Mouse (Mus musculus) retina, postnatal 7 days (tissue): ENCODE data around the gene Prkar2a.

Source experiments
- DNase-seq: peaks from one replicate; pipeline ENCODE4 v3.0.0-alpha.2; 2012; ENCODE audit warnings: low read depth, low spot score

The Prkar2a gene

GRCm38 (mm10) chr9:108692226-108693041 lies 3.3 kb downstream of the Prkar2a start:
- DNase-seq, result peak; percentile 30

- no peak for DNase-seq
Observed at GRCm38 (mm10) chr9:108693946-108694345, 4.8 kb downstream of the Prkar2a start.

- no peak for DNase-seq
Observed at GRCm38 (mm10) chr9:108694533-108694932, 5.4 kb downstream of the Prkar2a start.

GRCm38 (mm10) chr9:108702476-108702875 lies 13.4 kb downstream of the Prkar2a start:
- DNase-seq, result no peak

- no peak for DNase-seq
Observed at GRCm38 (mm10) chr9:108703373-108704110, 14.4 kb downstream of the Prkar2a start.

GRCm38 (mm10) chr9:108704591-108704990 lies 15.5 kb downstream of the Prkar2a start:
- DNase-seq, result no peak

- no peak for DNase-seq
Observed at GRCm38 (mm10) chr9:108707212-108707611, 18.1 kb downstream of the Prkar2a start.

GRCm38 (mm10) chr9:108708833-108709232 lies 19.7 kb downstream of the Prkar2a start:
- DNase-seq, result no peak

- no peak for DNase-seq
Observed at GRCm38 (mm10) chr9:108710767-108711166, 21.7 kb downstream of the Prkar2a start.

GRCm38 (mm10) chr9:108716199-108716598 lies 27.1 kb downstream of the Prkar2a start:
- no peak for DNase-seq

- no peak for DNase-seq
Observed at GRCm38 (mm10) chr9:108723751-108724150, 34.6 kb downstream of the Prkar2a start.

GRCm38 (mm10) chr9:108726116-108726515 lies 37.0 kb downstream of the Prkar2a start:
- no peak for DNase-seq

- DNase-seq, result no peak
Observed at GRCm38 (mm10) chr9:108729050-108729449, 39.9 kb downstream of the Prkar2a start.

GRCm38 (mm10) chr9:108732462-108732861 lies 43.3 kb downstream of the Prkar2a start:
- DNase-seq, result no peak

- DNase-seq, result no peak
Observed at GRCm38 (mm10) chr9:108734626-108735025, 45.5 kb downstream of the Prkar2a start.

- no peak for DNase-seq
Observed at GRCm38 (mm10) chr9:108739239-108739638, 50.1 kb downstream of the Prkar2a start.

GRCm38 (mm10) chr9:108740062-108740461 lies 50.9 kb downstream of the Prkar2a start:
- no peak for DNase-seq

GRCm38 (mm10) chr9:108742048-108742447 lies 52.9 kb downstream of the Prkar2a start:
- DNase-seq, result no peak

GRCm38 (mm10) chr9:108746876-108747499 lies 57.9 kb downstream of the Prkar2a start:
- no peak for DNase-seq

GRCm38 (mm10) chr9:108747694-108748093 lies 58.6 kb downstream of the Prkar2a start:
- no peak for DNase-seq

- DNase-seq, result no peak
Observed at GRCm38 (mm10) chr9:108748600-108749183, 59.6 kb downstream of the Prkar2a start.

- DNase-seq, result no peak
Observed at GRCm38 (mm10) chr9:108750616-108751015, 61.5 kb downstream of the Prkar2a start.
